9 mouse cellular contexts compared by ENCODE assay signal in the genomic region with DNA sequence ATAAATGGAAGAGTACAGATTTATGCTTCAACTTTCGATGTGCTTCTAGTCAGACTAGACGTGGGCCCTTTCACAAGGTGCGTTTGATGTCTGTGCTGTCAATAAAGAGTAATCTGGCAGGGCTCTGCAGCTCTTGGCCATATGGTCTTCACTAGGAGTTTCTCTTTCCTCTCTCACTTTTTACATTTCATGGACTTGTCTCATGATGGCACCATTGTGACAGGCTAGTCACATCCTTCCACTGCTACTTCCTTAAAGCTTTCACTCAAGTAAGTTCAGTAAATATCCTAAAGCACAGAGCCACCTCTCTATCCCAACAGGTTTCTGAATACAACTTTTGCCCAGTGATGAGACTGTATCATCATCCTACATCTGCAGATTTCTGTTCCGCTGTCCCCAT. TPM values are rescaled to one million over a fixed set of nuclear protein-coding genes. Genes with fewer than 3 reads are reported as not detected.
DNase-seq lines count a peak whose midpoint lies in the region; ATAC-seq and TF ChIP-seq lines count a peak whose summit lies in the region.
"Had no signal": no experiment of that assay in that cellular context is flagged by ENCODE, and none has a peak within 500 bp of the region (broad histone marks: within the 10 kb centered on the region; RNA-seq: fewer than 3 reads in every experiment).

No protein-coding gene starts in this region.

- no peaks in the 10 kb centered on the region for H3K9me3 ChIP-seq in hindbrain, postnatal 0 days (ENCODE audit: low read length)
- no peaks in the 10 kb centered on the region for H3K9me3 ChIP-seq in hindbrain, embryonic 12.5 days (replicated peaks)
- no peaks in the 10 kb centered on the region for H3K9me3 ChIP-seq in liver, embryonic 13.5 days (replicated peaks)
- H3K9me3 ChIP-seq: neural tube, embryonic 12.5 days had no signal

- no peak overlapping the region for H3K4me2 ChIP-seq in hindbrain, postnatal 0 days (ENCODE audit: low read depth, low read length)
- no peak overlapping the region for H3K4me2 ChIP-seq in hindbrain, embryonic 12.5 days (replicated peaks)
- no peak overlapping the region for H3K4me2 ChIP-seq in liver, embryonic 13.5 days
- H3K4me2 ChIP-seq: neural tube, embryonic 12.5 days had no signal

- no peak for ATAC-seq in hindbrain, postnatal 0 days
- no peak for ATAC-seq in hindbrain, embryonic 12.5 days (ENCODE audit: low FRiP score)
- ATAC-seq in liver, embryonic 13.5 days (ENCODE audit: low read depth) = no peak
- ATAC-seq in erythroblast, adult 5-6 weeks (replicated peaks; ENCODE audit: low FRiP score, poor library complexity, severe bottlenecking) = no peak

- 65% methylated on average over 4 of the region's 4 CpGs for WGBS in hindbrain, postnatal 0 days
- WGBS in hindbrain, embryonic 12.5 days = 78% methylated on average over 4 of the region's 4 CpGs
- WGBS in liver, embryonic 13.5 days (ENCODE audit: insufficient replicate concordance) = 56% methylated on average over 4 of the region's 4 CpGs

- no peaks in the 10 kb centered on the region for H3K4me1 ChIP-seq in hindbrain, postnatal 0 days (ENCODE audit: insufficient read depth, low read length)
- peaks cover 7% of the 10 kb centered on the region for H3K4me1 ChIP-seq in hindbrain, embryonic 12.5 days
- peaks cover 38% of the 10 kb centered on the region for H3K4me1 ChIP-seq in liver, embryonic 13.5 days (replicated peaks)

- no peak overlapping the region for H3K27ac ChIP-seq in hindbrain, postnatal 0 days
- no peak overlapping the region for H3K27ac ChIP-seq in hindbrain, embryonic 12.5 days
- H3K27ac ChIP-seq in liver, embryonic 13.5 days = no peak overlapping the region
- H3K27ac ChIP-seq: neural tube, embryonic 12.5 days had no signal

- peak; percentile 50 for TF ChIP-seq CTCF in hindbrain, postnatal 0 days (IDR thresholded peaks at IDR 0.05; ENCODE audit: low read depth)

- H3K4me3 ChIP-seq in hindbrain, postnatal 0 days (ENCODE audit: low read length) = no peak overlapping the region
- no peak overlapping the region for H3K4me3 ChIP-seq in hindbrain, embryonic 12.5 days
- no peak overlapping the region for H3K4me3 ChIP-seq in liver, embryonic 13.5 days (replicated peaks)
- H3K4me3 ChIP-seq: neural tube, embryonic 12.5 days had no signal

- no peaks in the 10 kb centered on the region for H3K36me3 ChIP-seq in hindbrain, postnatal 0 days (ENCODE audit: insufficient read depth, low read length)
- no peaks in the 10 kb centered on the region for H3K36me3 ChIP-seq in hindbrain, embryonic 12.5 days
- H3K36me3 ChIP-seq in liver, embryonic 13.5 days = no peaks in the 10 kb centered on the region
- H3K36me3 ChIP-seq: neural tube, embryonic 12.5 days had no signal

- no peaks in the 10 kb centered on the region for H3K27me3 ChIP-seq in hindbrain, postnatal 0 days (ENCODE audit: insufficient read depth, low read length)
- H3K27me3 ChIP-seq in hindbrain, embryonic 12.5 days = no peaks in the 10 kb centered on the region
- no peaks in the 10 kb centered on the region for H3K27me3 ChIP-seq in liver, embryonic 13.5 days
- H3K27me3 ChIP-seq: neural tube, embryonic 12.5 days had no signal

- H3K9ac ChIP-seq in hindbrain, postnatal 0 days (replicated peaks; ENCODE audit: low read length) = no peak overlapping the region
- no peak overlapping the region for H3K9ac ChIP-seq in hindbrain, embryonic 12.5 days
- H3K9ac ChIP-seq in liver, embryonic 13.5 days = 0 out of 2 replicates have a peak overlapping the region, but pooled peaks have one; percentile 15
- H3K9ac ChIP-seq: neural tube, embryonic 12.5 days had no signal

- peak; percentile 44 for DNase-seq in hindbrain, postnatal 0 days (ENCODE audit: low spot score)
- peak; percentile 54 for DNase-seq in CD4-positive, CD25-positive, alpha-beta regulatory T cell, adult 2 months (ENCODE audit: low read depth, low spot score)
- DNase-seq in brain, adult 2 months (ENCODE audit: low read depth, low spot score) = peak; percentile 83
- DNase-seq in liver, embryonic 13.5 days = no peak
- no peak for DNase-seq in natural killer cell, adult 2 months (ENCODE audit: low spot score in 2 of 2)
- DNase-seq in thymus, postnatal 4 days = no peak

RNA-seq across cellular contexts. Expression of a gene that starts 35.7 kb away (rescaled TPM):
- 9.5 and 21.9 TPM in 2 replicates for total RNA-seq in hindbrain, postnatal 0 days (2014; rRNA removed)
- 20.6 and 23.2 TPM in 2 replicates for polyA plus RNA-seq in hindbrain, postnatal 0 days (2015; fragmentation: Nextera tagmentation; extraction: Ambion mirVana)
- 69.1 and 69.7 TPM in 2 replicates for polyA plus RNA-seq in hindbrain, embryonic 12.5 days (2016; fragmentation: Nextera tagmentation; extraction: Ambion mirVana)
- 45.1 and 50.3 TPM in 2 replicates for polyA plus RNA-seq in liver, embryonic 13.5 days (2015; fragmentation: Nextera tagmentation; extraction: Ambion mirVana)
- total RNA-seq in erythroblast, adult 5-6 weeks (2015; ENCODE audit: low replicate concordance) = 55.8 and 69.2 TPM in 2 replicates
- total RNA-seq in erythroblast, adult 5-6 weeks (2017; ENCODE audit: low replicate concordance) = 48.7 and 51.6 TPM in 2 replicates

Comparison
In these comparisons a context has a peak if more than half of its experiments do, and no peak if none do; other contexts are left out.
1. DNase-seq: peak in hindbrain, postnatal 0 days (single experiment), CD4-positive, CD25-positive, alpha-beta regulatory T cell, adult 2 months (single experiment) and brain, adult 2 months (single experiment); none in liver, embryonic 13.5 days (single experiment), natural killer cell, adult 2 months (0 of 2) and thymus, postnatal 4 days (single experiment).